Mouse (Mus musculus): Measurements from ENCODE around the gene Polm.

The Polm gene

GRCm38 (mm10) chr11:5837251-5838246 is at the start of gene Polm:
Gene Polm (minus strand): TSS chr11:5838016.
- DNase-seq = peak; percentile 93 to 96

- DNase-seq = no peak
Measured at GRCm38 (mm10) chr11:5887250-5887649, 49.4 kb upstream of the Polm start.

DNA sequence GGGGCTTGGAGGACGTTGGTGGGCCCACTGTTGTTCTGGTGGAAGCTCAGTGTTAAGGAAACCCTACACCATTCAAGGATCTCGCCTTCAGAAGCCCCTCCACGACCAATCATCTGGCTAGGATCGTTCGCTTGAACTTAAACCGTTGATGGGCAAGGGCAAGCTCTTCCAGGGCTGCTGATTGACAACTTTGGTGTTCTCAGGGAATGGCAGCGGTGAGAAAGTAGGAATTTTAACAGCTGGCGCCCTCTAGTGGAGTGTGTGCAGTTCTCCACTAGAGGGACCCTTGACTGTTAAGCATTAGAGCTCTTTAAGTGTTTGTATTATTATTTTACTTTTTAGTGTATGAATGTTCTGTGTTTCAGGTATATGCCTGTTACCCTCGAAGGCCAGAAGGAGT is 48.4 kb upstream of the Polm start:
- DNase-seq = peak; percentile 60 to 79

DNA sequence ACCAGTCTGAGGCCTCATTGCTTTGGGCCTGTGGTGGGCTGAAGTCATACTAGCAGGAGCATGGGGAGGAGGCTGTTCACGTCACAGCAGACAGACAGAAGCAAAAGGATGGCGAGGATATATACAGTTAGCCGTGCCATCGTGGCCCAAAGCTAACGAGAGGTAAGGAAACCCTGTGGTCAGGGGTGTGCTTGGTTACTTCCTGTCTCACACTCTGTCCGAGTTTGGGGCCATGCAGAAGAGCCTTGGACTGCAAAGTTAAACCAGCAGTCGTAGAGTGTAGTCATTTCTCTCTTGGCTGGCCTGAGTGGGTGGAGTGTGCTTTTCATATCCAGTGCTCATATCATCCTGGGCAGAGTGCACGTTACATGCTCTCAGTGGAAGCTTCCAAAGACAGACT is 44.7 kb upstream of the Polm start:
- DNase-seq = no peak

DNA sequence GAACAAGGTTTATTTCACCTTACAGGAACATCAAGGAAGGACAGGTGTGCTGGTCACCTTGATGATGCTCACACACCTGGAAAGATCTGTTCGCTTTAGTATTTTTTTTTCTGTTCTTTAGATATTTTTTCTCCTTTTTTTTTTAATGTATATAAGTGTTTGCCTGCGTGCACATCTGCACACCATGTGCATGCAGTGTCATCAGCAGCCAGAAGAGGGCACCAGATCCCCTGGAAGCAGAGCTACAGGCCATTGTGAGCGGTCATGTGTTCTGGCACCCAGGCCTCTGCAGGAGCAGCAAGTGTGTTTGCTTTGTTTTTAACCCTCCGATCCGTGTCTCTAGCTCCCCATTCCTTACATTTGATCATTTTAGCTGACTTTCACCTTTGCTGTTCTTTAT is 42.1 kb upstream of the Polm start:
- peak; percentile 75 to 86 for DNase-seq

DNA sequence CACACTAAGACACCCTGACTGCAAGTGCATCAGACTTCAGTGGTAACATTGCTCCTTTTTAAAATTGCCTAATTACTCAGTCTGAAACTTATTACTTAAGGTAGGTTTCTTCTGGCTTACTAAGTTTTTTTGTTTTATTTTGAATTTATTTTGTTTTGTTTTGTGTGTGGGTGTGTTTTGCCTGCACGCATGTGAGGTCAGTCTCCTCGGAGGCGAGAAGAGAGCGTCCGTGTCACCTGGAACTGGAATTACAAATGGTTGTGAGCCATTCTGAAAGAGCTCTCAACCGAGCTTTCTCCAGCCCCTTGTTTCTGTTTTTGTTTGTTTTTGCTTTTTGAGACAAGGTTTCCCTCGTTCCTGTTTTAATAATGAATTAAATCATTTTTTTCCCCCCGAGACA is 40.8 kb upstream of the Polm start:
- no peak for DNase-seq

- peak; percentile 96 to 98 for DNase-seq
Measured at GRCm38 (mm10) chr11:5877921-5878526, 40.2 kb upstream of the Polm start, which contains the start of gene Pold2. Gene Pold2 (minus strand): TSS chr11:5878292.

DNA sequence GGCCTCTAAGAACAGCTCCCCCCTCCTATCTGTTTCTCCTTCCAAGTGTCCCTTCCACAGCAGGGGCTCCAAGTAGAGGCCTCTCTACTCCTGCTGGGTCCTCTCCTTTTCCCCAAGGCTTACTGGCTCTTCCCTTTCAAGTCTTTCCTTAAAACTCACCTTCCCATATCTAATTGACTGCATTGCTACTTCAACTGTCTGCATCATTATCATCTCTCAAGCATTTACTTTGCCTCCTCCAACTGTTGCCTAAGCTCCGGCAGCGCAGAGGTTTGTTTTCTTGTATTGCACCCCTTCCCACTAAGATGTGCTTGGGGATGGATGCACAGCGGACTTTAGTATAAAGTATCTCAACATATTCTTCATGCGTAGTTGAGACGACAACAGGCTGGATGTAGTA is 39.6 kb upstream of the Polm start:
- DNase-seq = no peak

DNA sequence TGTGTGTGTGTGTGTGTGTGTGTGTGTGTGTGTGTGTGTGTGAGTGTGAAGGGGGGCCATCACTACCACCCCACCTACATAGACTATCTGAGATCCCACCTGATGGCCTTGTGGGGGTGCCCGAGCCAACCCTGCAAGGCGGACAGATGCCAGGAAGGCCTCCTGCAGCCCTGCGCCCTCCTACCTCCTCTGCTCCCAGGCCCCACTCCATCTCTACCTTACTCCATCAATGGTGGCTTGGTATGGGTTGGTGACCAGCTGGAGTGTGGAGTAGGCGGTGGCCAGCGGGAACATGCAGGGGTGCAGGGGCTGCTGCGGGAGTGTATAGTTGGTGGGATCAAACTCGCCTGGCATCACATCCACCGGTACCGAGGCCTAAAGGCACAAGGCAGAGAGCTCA is 35.4 kb upstream of the Polm start:
- no peak for DNase-seq

DNA sequence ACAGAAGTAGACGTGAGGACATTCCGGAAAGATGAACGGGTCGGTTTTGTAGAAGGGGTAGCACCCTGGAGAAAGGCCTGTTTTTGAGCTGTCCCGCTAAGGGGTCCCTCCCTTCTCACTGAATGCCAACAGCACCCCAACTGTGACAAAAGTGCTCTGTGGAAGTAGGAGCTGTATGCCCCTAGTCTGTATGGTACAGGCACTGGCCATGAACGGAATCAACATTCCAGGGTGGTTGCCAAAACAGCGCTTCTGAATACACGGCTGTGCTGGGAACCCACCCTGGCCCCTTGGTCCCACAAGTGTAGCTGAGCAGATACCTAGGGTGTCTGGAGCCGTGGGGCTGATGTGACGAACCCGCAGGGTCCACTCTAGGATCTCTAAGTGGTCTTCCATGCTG is 34.9 kb upstream of the Polm start:
- no peak for DNase-seq

- no peak for DNase-seq
Measured at GRCm38 (mm10) chr11:5870069-5870468, 32.3 kb upstream of the Polm start.

DNA sequence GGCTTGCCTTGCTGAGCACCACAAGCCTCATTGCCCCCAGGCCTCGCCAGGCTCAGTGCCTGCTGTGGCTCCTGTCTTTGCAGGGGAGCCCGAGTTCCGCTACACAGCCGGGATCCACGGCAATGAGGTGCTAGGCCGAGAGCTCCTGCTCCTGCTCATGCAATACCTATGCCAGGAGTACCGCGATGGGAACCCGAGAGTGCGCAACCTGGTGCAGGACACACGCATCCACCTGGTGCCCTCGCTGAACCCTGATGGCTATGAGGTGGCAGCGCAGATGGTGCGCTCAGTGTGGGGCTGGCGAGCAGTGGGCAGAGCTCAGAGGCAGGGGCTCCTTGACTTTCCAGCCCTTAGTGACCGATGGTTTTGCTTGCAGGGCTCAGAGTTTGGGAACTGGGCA is 31.5 kb upstream of the Polm start:
- DNase-seq = peak; percentile 56 to 66

DNA sequence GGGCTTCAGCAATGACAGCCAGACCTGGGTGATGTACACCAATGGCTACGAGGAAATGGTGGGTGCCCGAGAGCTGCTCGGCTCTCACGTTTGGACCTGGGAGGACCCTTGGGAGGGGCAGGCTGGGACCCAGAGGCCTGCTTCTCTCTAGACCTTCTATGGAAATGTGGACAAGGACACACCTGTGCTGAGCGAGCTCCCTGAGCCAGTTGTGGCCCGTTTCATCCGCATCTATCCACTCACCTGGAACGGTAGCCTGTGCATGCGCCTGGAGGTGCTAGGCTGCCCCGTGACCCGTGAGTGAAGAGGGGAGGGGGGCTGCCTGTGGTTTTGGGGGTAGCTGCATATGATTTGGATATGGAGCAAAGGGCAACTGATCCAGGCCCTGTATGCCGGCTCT is 30.5 kb upstream of the Polm start:
- no peak for DNase-seq

- DNase-seq = no peak
Measured at GRCm38 (mm10) chr11:5867196-5867595, 29.4 kb upstream of the Polm start.

DNA sequence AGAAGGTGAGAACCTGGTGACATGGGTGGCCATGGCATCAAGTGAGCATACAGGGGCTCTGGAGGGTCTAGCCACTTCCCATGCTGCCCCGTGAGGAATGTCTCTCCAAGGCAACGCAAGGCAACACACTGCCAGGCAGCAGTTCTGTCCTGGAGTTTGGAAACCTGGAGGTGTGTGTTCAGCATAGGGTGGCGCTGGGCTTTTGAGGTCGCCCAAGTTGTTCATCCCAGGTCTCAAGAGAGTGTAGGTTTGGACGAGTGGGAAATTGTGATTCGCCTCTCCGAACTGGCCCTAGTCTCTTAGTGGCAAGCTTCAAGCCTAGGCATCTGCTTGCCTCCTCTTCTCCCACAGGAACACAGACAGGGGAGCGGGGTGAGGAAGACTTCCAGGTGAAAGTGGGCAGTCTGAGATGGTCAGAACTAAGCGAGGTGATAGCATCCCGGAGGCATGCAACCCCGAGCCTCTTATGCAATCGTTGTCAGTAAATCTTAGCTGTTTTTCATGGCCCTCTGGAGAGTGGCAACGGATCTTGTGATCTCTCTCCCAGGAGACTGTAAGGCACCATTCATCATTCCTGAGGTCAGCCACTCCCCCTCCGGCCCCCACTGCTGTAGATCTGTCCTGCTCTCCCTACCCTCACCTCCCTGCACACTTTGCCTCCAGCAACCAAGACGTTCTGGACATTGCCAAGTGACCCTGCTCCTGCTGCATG is 24.7 kb upstream of the Polm start:
- DNase-seq = no peak

GRCm38 (mm10) chr11:5861678-5862393 is 24.0 kb upstream of the Polm start, which contains the start of gene Aebp1:
Gene Aebp1 (plus strand): TSS chr11:5861947.
- DNase-seq = no peak

GRCm38 (mm10) chr11:5860639-5861038 is 22.8 kb upstream of the Polm start:
- DNase-seq = no peak

DNA sequence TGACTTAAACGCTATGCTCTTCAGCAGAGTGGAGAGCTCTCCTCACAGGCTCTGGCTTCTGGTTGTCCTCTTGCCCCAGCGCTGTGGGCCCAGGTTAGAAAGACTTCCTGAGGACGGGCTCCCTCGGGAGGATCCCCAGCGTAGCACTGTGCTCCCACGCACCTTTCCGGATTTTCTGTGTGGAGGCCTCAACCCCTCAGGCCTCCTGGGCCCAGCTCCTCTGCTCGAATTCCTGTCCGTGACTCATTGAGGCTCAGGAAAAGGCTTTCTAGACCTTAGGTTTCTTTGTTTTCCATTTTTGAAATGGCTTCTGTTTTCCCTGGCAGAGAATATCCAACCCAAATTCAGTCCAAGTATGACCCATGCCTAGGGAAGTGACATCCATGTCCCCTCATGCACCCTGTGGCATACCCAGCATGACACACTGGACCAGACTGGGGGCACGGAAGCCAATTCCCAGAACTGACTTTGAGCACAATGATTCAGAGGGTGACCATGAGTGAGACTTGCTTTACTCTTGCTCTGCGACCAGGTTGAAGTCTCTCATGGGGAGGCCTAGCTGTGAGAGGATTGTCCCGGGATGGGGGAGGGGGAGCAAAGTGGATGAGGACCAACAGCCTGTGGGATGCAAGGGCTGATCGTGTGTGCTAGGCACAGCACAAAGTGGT is 22.2 kb upstream of the Polm start:
- DNase-seq = no peak

DNA sequence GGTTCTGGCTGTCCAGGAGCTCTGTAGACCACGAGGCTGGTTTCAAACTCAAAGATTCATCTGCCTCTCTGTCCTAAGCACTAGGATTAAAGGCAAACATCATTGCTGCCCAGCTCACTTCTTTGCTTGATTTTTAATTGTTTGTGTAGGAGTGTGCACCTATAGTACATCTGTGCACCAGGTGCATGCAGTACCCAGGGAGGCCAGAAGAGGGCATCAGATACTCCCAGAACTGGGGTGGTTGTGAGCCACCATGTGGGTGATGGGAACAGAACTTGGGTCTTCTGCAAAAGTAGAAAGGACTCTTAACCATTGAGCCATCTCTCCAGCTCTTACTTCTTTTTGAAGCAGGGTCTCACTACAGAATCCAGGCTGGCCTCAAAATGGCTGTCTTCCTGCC is 20.9 kb upstream of the Polm start:
- DNase-seq = no peak

DNA sequence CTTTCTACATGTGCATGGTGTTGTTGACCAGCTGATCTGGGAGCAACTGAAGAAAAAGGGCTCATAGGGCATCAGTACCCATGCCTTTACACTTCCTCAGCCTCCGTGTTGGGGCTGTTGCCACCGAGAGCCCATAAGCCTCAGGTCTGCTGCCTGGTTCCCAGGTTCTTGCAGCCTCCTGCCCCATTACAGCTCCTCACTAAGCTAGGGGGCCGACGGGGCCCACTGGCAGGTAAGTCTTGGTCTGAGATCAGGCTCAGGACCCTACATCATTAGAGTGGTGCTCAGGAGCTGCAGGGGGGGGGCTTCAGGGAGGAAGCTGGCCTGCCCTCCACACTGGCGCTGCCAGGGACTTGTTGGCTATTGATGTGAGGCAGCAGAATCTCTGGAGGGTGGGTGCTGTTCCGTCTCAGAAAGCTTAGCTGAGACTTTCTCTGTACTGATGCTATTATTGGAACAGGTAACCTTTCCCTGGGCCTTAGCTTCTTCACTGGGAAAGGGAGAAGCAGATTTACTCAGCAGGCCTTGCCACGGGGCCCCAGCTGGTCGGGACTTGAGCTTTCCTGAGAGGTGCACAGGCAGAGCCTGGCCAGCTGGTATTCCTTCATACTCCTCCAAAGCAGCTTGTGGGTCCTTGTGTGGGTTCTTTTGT is 18.8 kb upstream of the Polm start:
- DNase-seq = no peak

GRCm38 (mm10) chr11:5855902-5856301 is 18.1 kb upstream of the Polm start:
- DNase-seq = peak in 1 of 2 experiments; percentile 50

GRCm38 (mm10) chr11:5855481-5855880 is 17.7 kb upstream of the Polm start:
- no peak for DNase-seq

Measured in cerebellum, postnatal 25 days (tissue).